Mouse (Mus musculus) ES-E14 (cell line): ENCODE results near the gene Ogg1.

Source experiments
- HCFC1 ChIP-seq: IDR thresholded peaks from 2 replicates; pipeline ENCODE4 v1.6.1; 2012; ENCODE audit warnings: low read length, inconsistent platforms, borderline replicate concordance; ENCODE audit not compliant: insufficient read depth
- MAFK ChIP-seq: IDR thresholded peaks from 2 replicates; pipeline ENCODE4 v1.6.1; 2014; ENCODE audit warnings: mild to moderate bottlenecking, low read depth, low read length, inconsistent platforms; ENCODE audit not compliant: insufficient read depth
- ZNF384 ChIP-seq: IDR thresholded peaks from 2 replicates; pipeline ENCODE4 v1.6.1; 2012; ENCODE audit warnings: low read depth, low read length, inconsistent platforms

DNA sequence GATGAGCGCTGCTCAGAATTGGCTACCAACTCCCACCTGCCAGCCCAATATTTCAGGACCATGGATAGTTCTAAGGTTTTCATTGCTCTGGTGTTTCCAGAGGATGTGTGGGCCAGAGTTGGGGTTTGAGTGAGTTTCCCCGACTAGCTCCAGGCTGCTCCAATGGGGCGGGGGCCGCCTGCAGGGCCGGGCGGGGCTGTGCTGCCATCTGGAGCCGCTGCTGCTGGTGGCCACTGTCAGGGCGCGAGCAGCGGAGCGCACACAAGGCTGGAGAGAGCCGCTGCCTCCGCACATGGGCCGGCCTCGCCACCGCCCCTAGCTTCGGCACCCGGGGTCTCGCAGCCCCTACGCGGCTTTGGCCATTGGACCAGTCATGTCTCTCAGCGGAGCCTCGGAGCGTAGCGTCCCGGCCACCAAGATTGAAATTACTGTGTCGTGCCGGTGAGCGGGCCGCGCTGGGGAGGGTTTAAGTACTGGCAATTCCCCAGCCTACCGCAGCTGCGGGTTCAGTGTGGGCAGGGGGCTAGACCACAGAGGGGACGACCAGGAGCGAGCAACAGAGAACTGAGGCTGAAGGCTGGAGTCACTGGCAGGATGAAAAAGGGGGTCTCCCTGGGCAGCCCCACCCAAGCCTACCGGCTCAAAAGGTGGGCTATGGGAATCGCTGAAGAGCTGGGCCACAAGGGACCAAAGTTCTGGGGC is 44.5 kb upstream of the Ogg1 start, which contains the start of gene Cpne9:
- no peak for TF ChIP-seq ZNF384
- TF ChIP-seq MAFK = no peak
- no peak for TF ChIP-seq HCFC1
